Mouse (Mus musculus) kidney, adult 2 months (tissue): ENCODE data around the gene Dhx34.

Source experiments
- CTCF ChIP-seq: fragments of 200-500 bp; conservative IDR thresholded peaks from 2 replicates; pipeline ENCODE4 v1.5.1; 2011; ENCODE audit warnings: low read depth, mild to moderate bottlenecking, control low read depth, low read length, moderate library complexity, mixed read lengths; ENCODE audit not compliant: insufficient read depth, insufficient read length
- POLR2A ChIP-seq: fragments of 200-500 bp; IDR thresholded peaks from one replicate; pipeline ENCODE4 v1.6.1; 2011; ENCODE audit warnings: low read depth, low read length, control low read depth

DNA sequence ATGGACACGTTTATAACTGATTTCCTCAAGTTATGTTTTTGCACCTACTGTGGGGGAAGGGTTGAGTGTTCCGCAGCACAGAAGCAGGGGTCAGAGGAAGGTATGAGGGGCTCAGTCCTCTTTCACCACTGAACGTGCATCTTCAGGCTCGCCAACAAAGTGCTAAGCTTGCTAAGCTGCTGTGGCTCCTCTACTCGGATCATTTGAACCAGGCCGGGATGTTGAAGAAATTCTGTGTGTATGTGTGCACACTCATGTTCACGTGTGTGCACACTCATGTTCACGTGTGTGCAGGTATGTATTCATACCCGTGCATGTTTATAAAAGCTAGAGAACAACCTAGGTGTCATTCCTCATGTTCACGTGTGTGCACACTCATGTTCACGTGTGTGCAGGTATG lies 44.0 kb upstream of the Dhx34 start:
- TF ChIP-seq POLR2A: no peak
- no peak for TF ChIP-seq CTCF
